Mouse (Mus musculus): Measurements from ENCODE around the gene Gpr82. TPM values are rescaled to one million over a fixed set of nuclear protein-coding genes. Genes with fewer than 3 reads are reported as not detected.

Gpr82 gene
- total RNA-seq (2012; rRNA removed), result 0.04 TPM in 1 of 2 replicates, not detected in the other
- total RNA-seq (2014; rRNA removed), result 0.30 and 0.58 TPM in 2 replicates
- 0.10 and 0.11 TPM in 2 replicates for polyA plus RNA-seq (2012; ENCODE audit: insufficient read length, low read depth)

- Histone ChIP-seq H3K9ac (ENCODE audit: insufficient read depth, low read depth) (no peak within 1 kb of the TSS), H3K4me1 (ENCODE audit: control insufficient read depth in 1 of 2, insufficient read depth in 2 of 2) (peaks cover 8 to 27% of the 10 kb centered on the region in 2 experiments; a peak in 3 of 4 replicates), H3K79me2 (replicated peaks; ENCODE audit: control insufficient read depth, extremely low read depth, insufficient read depth, poor library complexity, severe bottlenecking) (no peaks in the 10 kb centered on the region), H3K36me3 (replicated peaks in 1 of 2; ENCODE audit: control insufficient read depth in 1 of 2, insufficient read depth in 1 of 2, low read length in 1 of 2) (no peaks in the 10 kb centered on the region), H3K27ac (ENCODE audit: insufficient read depth, low read depth) (no peak within 1 kb of the TSS; the same call in 1 of the 2 replicates), H3K4me2 (ENCODE audit: insufficient read depth, low read depth, poor library complexity, severe bottlenecking) (no peak within 1 kb of the TSS), H3K4me3 (replicated peaks in 1 of 3; ENCODE audit: low read depth in 2 of 3, low read length in 2 of 3, poor library complexity in 1 of 3) (no peak within 1 kb of the TSS), H3K9me3 (replicated peaks; ENCODE audit: low read length) (no peaks in the 10 kb centered on the region), H3K27me3 (replicated peaks) (no peaks in the 10 kb centered on the region)
- no peak for DNase-seq (ENCODE audit: extremely low read depth)
- in situ Hi-C loops (cut with MboI; ENCODE audit: low pct_ligation_motif_present, low pct_unique_long_range_greater_than_20kb, low sequenced_read_pairs), result loop anchor here (25.0 kb wide), 1 partner anchor 424 kb away; no protein-coding TSS in a partner anchor
- TF ChIP-seq CTCF (conservative IDR thresholded peaks at IDR 0.05 in 1 of 2, IDR thresholded peaks at IDR 0.05 in 1 of 2; ENCODE audit: low read depth in 2 of 2, low read length in 2 of 2) (no peak), RCOR1 (conservative IDR thresholded peaks at IDR 0.05; ENCODE audit: low read depth, low read length) (no peak), MEF2A (IDR thresholded peaks at IDR 0.05; ENCODE audit: borderline replicate concordance, low read depth, low read length) (no peak), SMC3 (IDR thresholded peaks at IDR 0.05; ENCODE audit: low read depth, low read length) (no peak), POLR2AphosphoS2 (IDR thresholded peaks at IDR 0.05; ENCODE audit: low read depth, low read length) (no peak), JUND (conservative IDR thresholded peaks at IDR 0.05; ENCODE audit: low read depth, low read length) (no peak), IRF4 (IDR thresholded peaks at IDR 0.05; ENCODE audit: low read depth, low read length) (no peak), SIN3A (IDR thresholded peaks at IDR 0.05; ENCODE audit: low read length) (no peak), MXI1 (IDR thresholded peaks at IDR 0.05; ENCODE audit: low read depth, low read length) (no peak)
- dilution Hi-C loops (cut with MboI; ENCODE audit: extremely low pct_ligation_motif_present, extremely low pct_unique_long_range_greater_than_20kb, low sequenced_read_pairs), result no loop called here
These were observed at the start of gene Gpr82 for GRCm38 (mm10) chrX:13661063-13661462. Gpr82 (plus strand) TSS chrX:13661363.

- Histone ChIP-seq H3K9me3 (replicated peaks; ENCODE audit: low read length) (no peaks in the 10 kb centered on the region), H3K27ac (ENCODE audit: insufficient read depth, low read depth) (no peak overlapping the region), H3K4me3 (replicated peaks in 1 of 3; ENCODE audit: low read depth in 2 of 3, low read length in 2 of 3, poor library complexity in 1 of 3) (no peak overlapping the region), H3K79me2 (replicated peaks; ENCODE audit: control insufficient read depth, extremely low read depth, insufficient read depth, poor library complexity, severe bottlenecking) (no peaks in the 10 kb centered on the region), H3K9ac (ENCODE audit: insufficient read depth, low read depth) (no peak overlapping the region), H3K36me3 (replicated peaks in 1 of 2; ENCODE audit: control insufficient read depth in 1 of 2, insufficient read depth in 1 of 2, low read length in 1 of 2) (no peaks in the 10 kb centered on the region), H3K27me3 (replicated peaks) (no peaks in the 10 kb centered on the region), H3K4me1 (ENCODE audit: control insufficient read depth in 1 of 2, insufficient read depth in 2 of 2) (peaks cover 0 to 6% of the 10 kb centered on the region in 2 experiments; a peak in 2 of 4 replicates), H3K4me2 (ENCODE audit: insufficient read depth, low read depth, poor library complexity, severe bottlenecking) (no peak overlapping the region)
- in situ Hi-C loops (cut with MboI; ENCODE audit: low pct_ligation_motif_present, low pct_unique_long_range_greater_than_20kb, low sequenced_read_pairs), result no loop called here
- no peak for DNase-seq (ENCODE audit: extremely low read depth)
- TF ChIP-seq BHLHE40 (IDR thresholded peaks at IDR 0.05; ENCODE audit: low read depth, low read length), result no peak
- no peak for TF ChIP-seq CHD2 (IDR thresholded peaks at IDR 0.05; ENCODE audit: low read length)
- no peak for TF ChIP-seq POLR2A (IDR thresholded peaks at IDR 0.05; ENCODE audit: low read depth, low read length)
- no peak for TF ChIP-seq NRF1 (IDR thresholded peaks at IDR 0.05; ENCODE audit: low read depth, low read length)
- no peak for TF ChIP-seq MAFK (IDR thresholded peaks at IDR 0.05; ENCODE audit: insufficient replicate concordance, low read length)
- TF ChIP-seq UBTF (IDR thresholded peaks at IDR 0.05; ENCODE audit: low read depth, low read length), result no peak
- no peak for TF ChIP-seq TCF12 (IDR thresholded peaks at IDR 0.05; ENCODE audit: low read depth, low read length)
- dilution Hi-C loops (cut with MboI; ENCODE audit: extremely low pct_ligation_motif_present, extremely low pct_unique_long_range_greater_than_20kb, low sequenced_read_pairs), result no loop called here
These were observed 49.0 kb upstream of the Gpr82 start for GRCm38 (mm10) chrX:13612115-13612514.

Measured in CH12.LX (cell line).